Mouse (Mus musculus) left cerebral cortex, adult 18-20 months (tissue): ENCODE measurements around the gene Ash1l. TPM values are rescaled to one million over a fixed set of nuclear protein-coding genes. Genes with fewer than 3 reads are reported as not detected.

Experiments
- total RNA-seq, 2 experiments: library from RNA; stranded (reverse); gene quantifications; 2 replicates each; pipeline ENCODE4 v1.2.3; 2021

Gene Ash1l
- total RNA-seq, 2 experiments from 2014 or later = 90.9 to 92.2 TPM

Other genes starting within 250 kb of the Ash1l start
- 10 to 100 TPM; 41.4 to 42.9 TPM for gene Rit1, start 233.8 kb upstream of the Ash1l start, total RNA-seq
- 100 to 1,000 TPM; 511 to 528 TPM for gene Syt11, start 175.5 kb upstream of the Ash1l start, total RNA-seq
- gene Gon4l, start 115.4 kb upstream of the Ash1l start, total RNA-seq = 10 to 100 TPM; 44.1 to 46.0 TPM
- 10 to 100 TPM; 20.6 to 22.5 TPM for gene Msto1, start 36.6 kb upstream of the Ash1l start, total RNA-seq
- 100 to 1,000 TPM in 1 of 2 experiments, 10 to 100 TPM in 1; 98.4 to 105 TPM for gene Dap3, start 559 bp downstream of the Ash1l start, total RNA-seq
- 100 to 1,000 TPM; 186 to 198 TPM for gene Rusc1, start 142.7 kb downstream of the Ash1l start, total RNA-seq
- gene Gm43738, start 150.5 kb downstream of the Ash1l start, total RNA-seq = not detected
- gene Fdps, start 151.3 kb downstream of the Ash1l start, total RNA-seq = 100 to 1,000 TPM; 110 to 111 TPM
- not detected for gene Pklr, start 185.5 kb downstream of the Ash1l start, total RNA-seq
- gene Hcn3, start 209.6 kb downstream of the Ash1l start, total RNA-seq = 10 to 100 TPM; 14.4 to 21.9 TPM
- 10 to 100 TPM; 40.9 to 45.0 TPM for gene Clk2, start 214.2 kb downstream of the Ash1l start, total RNA-seq
- 10 to 100 TPM; 63.2 to 63.7 TPM for gene Scamp3, start 226.9 kb downstream of the Ash1l start, total RNA-seq
- 10 to 100 TPM; 48.1 to 58.5 TPM for gene Fam189b, start 232.5 kb downstream of the Ash1l start, total RNA-seq